Mouse (Mus musculus) spleen, adult 2 months (tissue): ENCODE results near the gene Zfyve28.

Experiments used
- CTCF ChIP-seq: fragments of 200-500 bp; IDR thresholded peaks from 2 replicates; pipeline ENCODE4 v1.5.1; 2011; ENCODE audit warnings: mild to moderate bottlenecking, inconsistent platforms; ENCODE audit not compliant: insufficient read depth, insufficient read length, insufficient replicate concordance; ENCODE audit errors: extremely low read depth
- POLR2A ChIP-seq: fragments of 200-500 bp; IDR thresholded peaks from 2 replicates; pipeline ENCODE4 v1.6.1; 2011; ENCODE audit warnings: low read depth, low read length, inconsistent platforms

DNA sequence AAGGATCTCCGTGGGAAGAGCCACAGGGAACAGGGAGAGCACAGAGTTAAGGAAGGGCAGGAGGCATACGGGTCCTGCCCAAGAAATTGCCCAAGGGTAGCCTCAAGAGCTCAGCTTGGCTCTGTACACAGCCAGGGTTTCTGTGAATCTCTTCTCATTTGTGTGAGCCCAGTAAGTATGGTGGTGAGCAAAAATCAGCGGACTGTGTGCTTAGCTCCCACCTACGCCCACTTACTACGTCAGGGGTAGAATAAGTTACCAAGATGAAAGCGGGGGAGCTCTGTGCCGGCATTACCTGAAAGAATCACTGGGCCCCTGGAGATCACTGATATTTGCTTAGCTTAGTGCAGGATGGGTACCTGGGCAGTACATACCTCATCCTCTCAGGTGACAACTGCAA lies 72.2 kb downstream of the Zfyve28 start:
- TF ChIP-seq CTCF (no peak), POLR2A (no peak)
